Mouse (Mus musculus): ENCODE measurements around the gene Gal3st4. TPM values are rescaled to one million over a fixed set of nuclear protein-coding genes. Genes with fewer than 3 reads are reported as not detected.

Gal3st4 gene
- polyA plus RNA-seq, 1 experiment from 2014 or later, result 2.5 TPM

- 90% methylated on average over 10 of the region's 10 CpGs for WGBS
- Histone ChIP-seq H3K4me3 (replicated peaks) (no peak overlapping the region), H3K9me3 (no peaks in the 10 kb centered on the region), H3K27me3 (no peaks in the 10 kb centered on the region), H3K4me2 (replicated peaks) (no peak overlapping the region), H3K27ac (no peak overlapping the region), H3K4me1 (replicated peaks) (peaks cover 37% of the 10 kb centered on the region), H3K9ac (replicated peaks) (0 out of 2 replicates have a peak overlapping the region, but pooled peaks have one; percentile 1), H3K36me3 (peaks cover 50% of the 10 kb centered on the region)
- ATAC-seq, result no peak
These were observed 12.6 kb downstream of the Gal3st4 start for GRCm38 (mm10) chr5:138260051-138260450.

DNA sequence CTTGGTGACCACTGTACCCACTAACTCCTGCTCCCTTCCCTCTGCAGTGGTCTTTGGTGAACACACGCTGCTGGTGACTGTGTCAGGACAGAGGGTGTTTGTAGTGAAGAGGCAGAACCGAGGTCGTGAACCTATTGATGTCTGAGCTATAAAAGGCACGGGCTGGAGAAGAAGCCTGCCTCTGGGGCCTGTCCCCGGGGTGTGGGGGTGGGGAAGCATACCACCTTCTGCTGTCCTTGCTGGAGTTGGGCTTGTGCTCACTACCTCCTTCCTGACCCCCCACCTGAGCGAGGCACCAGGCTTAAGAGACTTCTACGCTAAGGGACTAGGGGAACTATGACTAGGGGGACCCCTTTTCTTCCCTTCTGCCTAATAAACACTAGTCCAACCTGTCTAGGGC is 13.6 kb downstream of the Gal3st4 start:
- Histone ChIP-seq H3K9ac (replicated peaks) (no peak overlapping the region), H3K4me3 (replicated peaks) (no peak overlapping the region), H3K36me3 (peaks cover 50% of the 10 kb centered on the region), H3K27ac (no peak overlapping the region), H3K4me2 (replicated peaks) (no peak overlapping the region), H3K9me3 (no peaks in the 10 kb centered on the region), H3K27me3 (no peaks in the 10 kb centered on the region), H3K4me1 (replicated peaks) (peaks cover 31% of the 10 kb centered on the region)
- no peak for ATAC-seq
- WGBS, result 80% methylated on average over 7 of the region's 7 CpGs

GRCm38 (mm10) chr5:138258542-138258941 is 14.1 kb downstream of the Gal3st4 start:
- Histone ChIP-seq H3K4me3 (replicated peaks) (no peak overlapping the region), H3K36me3 (peaks cover 50% of the 10 kb centered on the region)
- ATAC-seq, result no peak

GRCm38 (mm10) chr5:138258078-138258477 is 14.6 kb downstream of the Gal3st4 start:
- no peaks in the 10 kb centered on the region for H3K27me3 ChIP-seq
- WGBS, result 91% methylated on average over 3 of the region's 3 CpGs

More at GRCm38 (mm10) chr5:138258542-138258941, 14.1 kb downstream of the Gal3st4 start:
- Histone ChIP-seq H3K27ac (no peak overlapping the region), H3K27me3 (no peaks in the 10 kb centered on the region), H3K4me2 (replicated peaks) (no peak overlapping the region), H3K4me1 (replicated peaks) (peaks cover 31% of the 10 kb centered on the region), H3K9ac (replicated peaks) (no peak overlapping the region), H3K9me3 (no peaks in the 10 kb centered on the region)
- WGBS, result 93% methylated on average over 6 of the region's 6 CpGs

DNA sequence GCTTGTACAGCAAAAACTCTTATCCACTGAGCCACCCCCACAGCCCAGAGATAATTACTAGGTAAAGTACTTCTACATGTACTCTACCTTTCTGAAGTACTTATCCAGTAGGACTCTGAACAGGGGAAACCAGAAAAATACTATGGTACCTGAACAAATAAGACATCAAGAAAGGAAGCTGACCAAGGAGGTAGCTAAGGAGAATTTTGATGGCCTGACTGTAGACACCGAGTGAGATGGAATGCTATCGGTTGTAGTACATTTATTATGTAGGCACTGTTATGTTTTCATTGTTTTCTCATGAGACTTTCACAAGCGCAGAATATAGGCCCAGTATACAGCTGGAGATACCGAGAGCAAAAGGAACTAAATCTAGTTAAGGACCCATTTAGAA is 15.1 kb downstream of the Gal3st4 start:
- Histone ChIP-seq H3K4me3 (replicated peaks) (no peak overlapping the region), H3K27ac (no peak overlapping the region), H3K4me2 (replicated peaks) (no peak overlapping the region), H3K9ac (replicated peaks) (no peak overlapping the region), H3K9me3 (no peaks in the 10 kb centered on the region), H3K27me3 (no peaks in the 10 kb centered on the region), H3K36me3 (peaks cover 50% of the 10 kb centered on the region), H3K4me1 (replicated peaks) (peaks cover 24% of the 10 kb centered on the region)
- 91% methylated on average over 4 of the region's 4 CpGs for WGBS
- no peak for ATAC-seq

More at GRCm38 (mm10) chr5:138258078-138258477, 14.6 kb downstream of the Gal3st4 start:
- ATAC-seq, result no peak
- no peak overlapping the region for H3K9ac ChIP-seq (replicated peaks)
- H3K4me2 ChIP-seq (replicated peaks), result no peak overlapping the region
- peaks cover 29% of the 10 kb centered on the region for H3K4me1 ChIP-seq (replicated peaks)
- peaks cover 50% of the 10 kb centered on the region for H3K36me3 ChIP-seq
- no peak overlapping the region for H3K4me3 ChIP-seq (replicated peaks)
- H3K9me3 ChIP-seq, result no peaks in the 10 kb centered on the region
- no peak overlapping the region for H3K27ac ChIP-seq

GRCm38 (mm10) chr5:138256966-138257584 is 15.6 kb downstream of the Gal3st4 start:
- no peaks in the 10 kb centered on the region for H3K27me3 ChIP-seq
- 90% methylated on average over 10 of the region's 10 CpGs for WGBS
- H3K4me1 ChIP-seq (replicated peaks), result peaks cover 19% of the 10 kb centered on the region
- H3K36me3 ChIP-seq, result peaks cover 47% of the 10 kb centered on the region
- ATAC-seq, result no peak
- no peaks in the 10 kb centered on the region for H3K9me3 ChIP-seq
- peak overlapping the region; percentile 16; the same call in 1 of the 2 replicates for H3K9ac ChIP-seq (replicated peaks)
- H3K27ac ChIP-seq, result no peak overlapping the region
- no peak overlapping the region for H3K4me3 ChIP-seq (replicated peaks)
- no peak overlapping the region for H3K4me2 ChIP-seq (replicated peaks)

- H3K9me3 ChIP-seq, result no peaks in the 10 kb centered on the region
- peaks cover 38% of the 10 kb centered on the region for H3K36me3 ChIP-seq
- H3K4me2 ChIP-seq (replicated peaks), result peak overlapping the region; percentile 82
- no peak; the same call in 1 of the 2 replicates for ATAC-seq
- peak overlapping the region; percentile 85 for H3K27ac ChIP-seq
- peak overlapping the region; percentile 73 for H3K9ac ChIP-seq (replicated peaks)
- 20% methylated on average over 7 of the region's 7 CpGs for WGBS
- peaks cover 16% of the 10 kb centered on the region for H3K4me1 ChIP-seq (replicated peaks)
- no peaks in the 10 kb centered on the region for H3K27me3 ChIP-seq
- H3K4me3 ChIP-seq (replicated peaks), result peak overlapping the region; percentile 65
These were observed 16.6 kb downstream of the Gal3st4 start for GRCm38 (mm10) chr5:138256094-138256467.

GRCm38 (mm10) chr5:138255353-138256093 is 17.1 kb downstream of the Gal3st4 start, which contains the start of gene Lamtor4:
Lamtor4 (plus strand) TSS chr5:138255482.
- ATAC-seq, result peak; percentile 100
- Histone ChIP-seq H3K4me3 (replicated peaks) (peak within 1 kb of the TSS; percentile 65), H3K9me3 (no peaks in the 10 kb centered on the region), H3K36me3 (peaks cover 32% of the 10 kb centered on the region), H3K27me3 (no peaks in the 10 kb centered on the region), H3K9ac (replicated peaks) (peak within 1 kb of the TSS; percentile 73), H3K4me2 (replicated peaks) (peak within 1 kb of the TSS; percentile 82), H3K4me1 (replicated peaks) (peaks cover 16% of the 10 kb centered on the region), H3K27ac (peak within 1 kb of the TSS; percentile 85)
- under 1% methylated on average over 38 of the region's 38 CpGs for WGBS

GRCm38 (mm10) chr5:138253061-138253460 is 19.6 kb downstream of the Gal3st4 start:
- no peak overlapping the region for H3K4me2 ChIP-seq (replicated peaks)
- H3K27me3 ChIP-seq, result no peaks in the 10 kb centered on the region
- WGBS, result 91% methylated on average over 3 of the region's 3 CpGs
- no peak overlapping the region for H3K27ac ChIP-seq
- H3K9ac ChIP-seq (replicated peaks), result no peak overlapping the region
- H3K9me3 ChIP-seq, result no peaks in the 10 kb centered on the region
- H3K4me3 ChIP-seq (replicated peaks), result no peak overlapping the region
- peaks cover 16% of the 10 kb centered on the region for H3K4me1 ChIP-seq (replicated peaks)
- ATAC-seq, result no peak
- 0 out of 2 replicates have a peak, but pooled peaks cover 8% of the 10 kb centered on the region for H3K36me3 ChIP-seq

GRCm38 (mm10) chr5:138251144-138251543 is 21.5 kb downstream of the Gal3st4 start:
- H3K4me1 ChIP-seq (replicated peaks), result peaks cover 8% of the 10 kb centered on the region
- H3K9me3 ChIP-seq, result no peaks in the 10 kb centered on the region
- no peak overlapping the region for H3K4me2 ChIP-seq (replicated peaks)
- H3K4me3 ChIP-seq (replicated peaks), result no peak overlapping the region
- no peaks in the 10 kb centered on the region for H3K36me3 ChIP-seq
- no peak for ATAC-seq
- no peak overlapping the region for H3K9ac ChIP-seq (replicated peaks)
- no peaks in the 10 kb centered on the region for H3K27me3 ChIP-seq
- no peak overlapping the region for H3K27ac ChIP-seq
- WGBS, result 89% methylated on average over 12 of the region's 12 CpGs

DNA sequence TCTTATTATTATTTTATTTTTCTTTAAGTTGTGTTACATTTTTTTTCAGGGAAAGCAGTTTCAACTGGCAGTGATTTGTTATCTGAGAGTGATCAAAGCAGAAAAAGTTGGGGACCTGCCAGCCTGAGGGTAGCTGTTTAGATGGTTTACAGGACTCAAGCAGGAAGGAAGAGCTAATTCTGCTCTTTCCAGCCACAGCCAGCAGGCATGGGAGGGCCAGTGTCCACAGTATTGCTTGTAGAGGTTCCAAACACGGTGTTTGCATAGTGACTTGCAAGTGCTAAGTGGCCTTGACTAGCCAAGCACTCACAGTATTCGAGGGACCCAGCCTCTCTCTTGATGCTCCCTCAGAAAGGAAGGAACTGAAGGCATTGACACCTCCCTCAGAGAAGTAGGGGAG is 31.1 kb downstream of the Gal3st4 start:
- H3K9me3 ChIP-seq, result no peaks in the 10 kb centered on the region
- H3K4me1 ChIP-seq (replicated peaks), result no peaks in the 10 kb centered on the region
- no peaks in the 10 kb centered on the region for H3K27me3 ChIP-seq
- no peak for ATAC-seq
- 50% methylated on average over 2 of the region's 2 CpGs for WGBS
- no peak overlapping the region for H3K4me3 ChIP-seq (replicated peaks)
- H3K4me2 ChIP-seq (replicated peaks), result no peak overlapping the region
- no peak overlapping the region for H3K27ac ChIP-seq
- no peak overlapping the region for H3K9ac ChIP-seq (replicated peaks)
- no peaks in the 10 kb centered on the region for H3K36me3 ChIP-seq

- no peak for ATAC-seq
These were observed 38.4 kb downstream of the Gal3st4 start for GRCm38 (mm10) chr5:138234224-138234623.

More at GRCm38 (mm10) chr5:138234224-138234623, 38.4 kb downstream of the Gal3st4 start:
- Histone ChIP-seq H3K27ac (no peak overlapping the region), H3K9me3 (no peaks in the 10 kb centered on the region), H3K27me3 (no peaks in the 10 kb centered on the region), H3K9ac (replicated peaks) (no peak overlapping the region), H3K4me2 (replicated peaks) (no peak overlapping the region), H3K4me3 (replicated peaks) (no peak overlapping the region), H3K4me1 (replicated peaks) (no peaks in the 10 kb centered on the region), H3K36me3 (no peaks in the 10 kb centered on the region)

All from midbrain, embryonic 13.5 days (tissue).